Mouse (Mus musculus) heart, adult 2 months (tissue): Measurements from ENCODE around the gene Lsg1. TPM values are rescaled to one million over a fixed set of nuclear protein-coding genes. Genes with fewer than 3 reads are reported as not detected.

ENCODE experiments used
- DNase-seq, 2 experiments: peaks; one replicate each; pipeline ENCODE4 v3.0.0; 2021
- H3K27ac ChIP-seq: fragments of 200-600 bp; 2 replicates; pipeline ENCODE4 v1.8.1; 2022
- H3K27me3 ChIP-seq: fragments of 200-500 bp; 2 replicates; pipeline ENCODE4 v1.6.1; 2012; ENCODE audit warnings: mild to moderate bottlenecking, low read length, inconsistent platforms, mixed read lengths; ENCODE audit not compliant: control insufficient read depth, insufficient read depth
- H3K36me3 ChIP-seq: fragments of 200-500 bp; 2 replicates; pipeline ENCODE4 v1.6.1; 2012; ENCODE audit warnings: low read length, inconsistent platforms; ENCODE audit not compliant: control insufficient read depth, insufficient read depth
- H3K4me1 ChIP-seq: fragments of 200-500 bp; 2 replicates; pipeline ENCODE4 v1.6.1; 2011; ENCODE audit warnings: low read length; ENCODE audit not compliant: control insufficient read depth, insufficient read depth
- H3K4me3 ChIP-seq: fragments of 200-600 bp; 2 replicates; pipeline ENCODE4 v1.8.1; 2022
- H3K79me2 ChIP-seq: fragments of 200-500 bp; replicated peaks from 2 replicates; pipeline ENCODE4 v1.6.1; 2012; ENCODE audit warnings: mild to moderate bottlenecking, inconsistent platforms, low read length, moderate library complexity, mixed read lengths; ENCODE audit not compliant: control insufficient read depth, insufficient read depth
- H3K9ac ChIP-seq: fragments of 200-500 bp; 2 replicates; pipeline ENCODE4 v1.6.1; 2012; ENCODE audit warnings: low read depth, mild to moderate bottlenecking, control low read depth, inconsistent platforms, low read length, mixed read lengths
- CTCF ChIP-seq: fragments of 200-600 bp; IDR thresholded peaks from 2 replicates; pipeline ENCODE4 v1.8.1; 2022; ENCODE audit warnings: antibody characterized with exemption, mild to moderate bottlenecking, moderate library complexity
- EP300 ChIP-seq: fragments of 200-500 bp; IDR thresholded peaks from 2 replicates; pipeline ENCODE4 v1.6.1; 2011; ENCODE audit warnings: low read depth, low read length, control low read depth; ENCODE audit not compliant: insufficient read depth
- POLR2A ChIP-seq: fragments of 200-500 bp; IDR thresholded peaks from 2 replicates; pipeline ENCODE4 v1.6.1; 2011; ENCODE audit warnings: mild to moderate bottlenecking, low read depth, low read length, control low read depth; ENCODE audit not compliant: insufficient read depth
- WGBS: fragments of 180-500 bp; shearing (Covaris S2); methylation state at CpG from one replicate; pipeline ENCODE4 v1.1.7; 2018; 5-methylcytosine and 5-hydroxymethylcytosine counted together
- intact Hi-C: fragments of 180-260 bp; cut with DNase I; formaldehyde crosslinking; loops from one replicate; pipeline ENCODE4 v1.15.1; 2025
- polyA plus RNA-seq: library from polyadenylated mRNA; depleted of rRNA; stranded (reverse); fragments of >200 nt; gene quantifications from 2 replicates; pipeline ENCODE4 v1.2.3, GENCODE M21; 2012
- total RNA-seq, 2 experiments: library from RNA; stranded (reverse); gene quantifications; 2 replicates each; pipeline ENCODE4 v1.2.3; 2021

Lsg1 gene
- total and polyA plus RNA-seq, 3 experiments, result 5.5 to 21.2 (median 19.6) TPM

DNA sequence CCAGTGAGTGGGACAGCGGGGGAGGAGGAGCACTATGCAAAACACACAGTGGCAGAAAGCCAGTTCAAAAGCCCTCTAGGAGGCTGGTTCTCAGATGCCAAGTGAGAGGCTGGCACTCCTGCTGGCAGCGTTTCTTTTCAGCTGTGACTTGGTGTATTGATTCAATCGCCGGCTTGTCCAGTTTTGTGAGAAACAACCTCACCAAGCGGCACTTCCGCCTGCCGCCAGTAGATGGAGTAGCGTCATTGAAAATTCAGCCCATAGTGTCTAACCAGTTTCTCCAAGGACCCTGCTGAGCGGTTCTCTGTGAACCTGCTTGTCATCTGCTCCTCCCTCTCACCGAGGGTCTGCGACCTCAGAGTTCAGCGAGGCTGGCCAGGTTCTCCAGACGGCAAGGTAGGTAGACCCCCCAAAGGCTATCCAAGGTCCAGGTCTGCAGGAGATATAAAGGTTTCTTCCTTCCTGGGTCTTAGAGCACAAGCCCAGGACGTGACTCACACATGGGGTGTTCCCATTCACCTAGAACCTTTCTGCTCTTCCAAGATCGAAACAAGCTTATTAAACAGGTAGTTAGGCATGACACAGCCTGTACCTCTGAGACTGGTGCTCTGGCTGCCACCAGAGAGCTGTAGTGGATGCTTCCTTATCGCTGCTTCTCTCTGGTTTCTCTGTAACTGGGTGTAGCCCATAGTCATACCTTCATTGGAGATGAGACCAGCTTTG lies 9.7 kb upstream of the Lsg1 start:
- Histone ChIP-seq H3K36me3 (no peaks in the 10 kb centered on the region), H3K27ac (peak overlapping the region; percentile 2; the same call in 1 of the 2 replicates), H3K4me1 (no peaks in the 10 kb centered on the region), H3K4me3 (peak overlapping the region; percentile 26; the same call in 1 of the 2 replicates), H3K9ac (no peak overlapping the region; the same call in 1 of the 2 replicates), H3K27me3 (no peaks in the 10 kb centered on the region), H3K79me2 (peaks cover 3% of the 10 kb centered on the region)
- WGBS, result 7% methylated on average over 16 of the region's 16 CpGs
- intact Hi-C loops, result loop anchor here (1.0 kb wide), 2 partner anchors 380 to 473 kb away; no protein-coding TSS in a partner anchor
- peak; percentile 88 to 94 for DNase-seq
- TF ChIP-seq EP300 (peak; percentile 97), CTCF (no peak; the same call in none of the 2 replicates)

DNA sequence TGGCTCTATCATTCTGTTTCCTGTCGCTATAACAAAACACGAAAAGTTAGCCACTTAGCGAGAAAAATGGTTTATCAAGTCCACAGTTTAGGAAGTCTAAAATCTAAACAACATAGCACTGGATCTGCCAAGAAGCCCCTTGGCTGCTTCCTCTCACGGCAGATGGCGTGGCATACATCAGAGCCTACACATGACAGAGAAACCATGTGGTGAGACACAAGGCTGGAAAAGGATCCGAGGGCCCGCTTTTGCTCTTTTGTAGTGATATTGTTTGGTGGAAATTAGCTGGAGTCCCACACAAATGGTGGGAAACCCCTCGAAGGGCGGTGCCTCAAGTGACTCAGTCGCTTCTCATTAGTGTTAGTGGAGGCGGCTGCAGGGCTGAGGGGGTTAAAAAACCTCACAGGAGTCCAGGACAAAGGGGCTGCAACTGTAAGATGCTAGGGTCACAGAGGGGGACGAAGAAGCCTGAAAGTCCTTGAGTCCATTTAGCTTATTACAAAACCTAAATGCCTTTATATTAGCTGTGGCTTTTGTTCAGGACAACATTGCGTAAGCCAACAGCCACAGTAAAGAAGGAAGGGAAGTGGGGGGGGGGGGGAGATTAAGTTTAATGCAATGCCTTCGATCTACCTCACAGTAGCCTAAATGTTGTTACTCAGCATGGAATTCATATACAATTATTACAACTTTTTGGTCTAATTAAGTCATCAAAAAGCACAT lies 8.6 kb upstream of the Lsg1 start:
- Histone ChIP-seq H3K9ac (no peak overlapping the region), H3K79me2 (peaks cover 3% of the 10 kb centered on the region), H3K4me3 (no peak overlapping the region), H3K4me1 (no peaks in the 10 kb centered on the region), H3K36me3 (no peaks in the 10 kb centered on the region), H3K27ac (no peak overlapping the region), H3K27me3 (no peaks in the 10 kb centered on the region)
- intact Hi-C loops, result no loop called here
- WGBS, result 71% methylated on average over 14 of the region's 14 CpGs
- no peak for DNase-seq
- TF ChIP-seq POLR2A (no peak), EP300 (no peak), CTCF (no peak)

DNA sequence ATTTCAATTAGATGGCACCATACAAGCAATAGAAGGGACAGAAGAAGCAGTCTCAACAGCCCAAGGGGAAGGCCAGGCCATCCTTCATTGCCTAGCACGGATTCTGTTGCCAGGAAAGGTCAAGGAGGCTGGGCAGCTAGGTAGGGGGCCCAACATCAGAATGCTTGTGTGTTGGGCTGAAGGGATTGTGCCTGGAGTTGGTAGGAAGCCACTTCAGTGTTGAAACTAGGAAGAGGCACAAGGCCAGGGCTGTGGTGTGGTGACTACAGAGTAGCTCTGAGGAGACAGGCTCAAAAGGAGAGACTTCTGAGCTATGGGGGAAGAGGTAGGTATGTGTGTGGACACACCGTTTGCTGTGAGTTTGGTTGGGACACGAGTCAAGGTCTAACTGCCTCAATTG lies 8.0 kb upstream of the Lsg1 start:
- Histone ChIP-seq H3K9ac (no peak overlapping the region), H3K36me3 (no peaks in the 10 kb centered on the region), H3K4me1 (peaks cover 3% of the 10 kb centered on the region), H3K27ac (no peak overlapping the region), H3K27me3 (no peaks in the 10 kb centered on the region), H3K79me2 (no peaks in the 10 kb centered on the region), H3K4me3 (no peak overlapping the region)
- intact Hi-C loops, result no loop called here
- TF ChIP-seq EP300, result no peak
- TF ChIP-seq POLR2A, result no peak
- no peak for TF ChIP-seq CTCF
- no peak for DNase-seq
- WGBS, result 74% methylated on average over 3 of the region's 3 CpGs

DNA sequence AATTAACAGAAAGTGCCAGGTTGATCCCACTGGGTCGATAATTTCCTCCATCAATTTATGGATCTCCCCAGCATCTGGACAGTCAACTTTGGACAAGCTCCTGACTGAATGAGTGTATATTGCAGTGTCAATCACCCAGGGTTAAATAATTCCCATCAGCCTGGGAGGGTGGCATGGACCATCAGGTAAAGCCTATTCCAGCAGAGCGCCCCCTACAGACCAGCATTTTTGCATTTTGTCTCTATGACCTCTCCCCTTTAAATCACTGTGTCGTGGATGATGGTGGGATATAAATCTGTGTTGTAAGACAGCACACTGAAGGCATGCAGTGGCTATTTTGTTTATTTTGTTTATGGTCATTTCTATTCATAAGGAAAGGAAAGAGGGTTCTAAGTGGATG lies 4.6 kb upstream of the Lsg1 start:
- intact Hi-C loops, result no loop called here

DNA sequence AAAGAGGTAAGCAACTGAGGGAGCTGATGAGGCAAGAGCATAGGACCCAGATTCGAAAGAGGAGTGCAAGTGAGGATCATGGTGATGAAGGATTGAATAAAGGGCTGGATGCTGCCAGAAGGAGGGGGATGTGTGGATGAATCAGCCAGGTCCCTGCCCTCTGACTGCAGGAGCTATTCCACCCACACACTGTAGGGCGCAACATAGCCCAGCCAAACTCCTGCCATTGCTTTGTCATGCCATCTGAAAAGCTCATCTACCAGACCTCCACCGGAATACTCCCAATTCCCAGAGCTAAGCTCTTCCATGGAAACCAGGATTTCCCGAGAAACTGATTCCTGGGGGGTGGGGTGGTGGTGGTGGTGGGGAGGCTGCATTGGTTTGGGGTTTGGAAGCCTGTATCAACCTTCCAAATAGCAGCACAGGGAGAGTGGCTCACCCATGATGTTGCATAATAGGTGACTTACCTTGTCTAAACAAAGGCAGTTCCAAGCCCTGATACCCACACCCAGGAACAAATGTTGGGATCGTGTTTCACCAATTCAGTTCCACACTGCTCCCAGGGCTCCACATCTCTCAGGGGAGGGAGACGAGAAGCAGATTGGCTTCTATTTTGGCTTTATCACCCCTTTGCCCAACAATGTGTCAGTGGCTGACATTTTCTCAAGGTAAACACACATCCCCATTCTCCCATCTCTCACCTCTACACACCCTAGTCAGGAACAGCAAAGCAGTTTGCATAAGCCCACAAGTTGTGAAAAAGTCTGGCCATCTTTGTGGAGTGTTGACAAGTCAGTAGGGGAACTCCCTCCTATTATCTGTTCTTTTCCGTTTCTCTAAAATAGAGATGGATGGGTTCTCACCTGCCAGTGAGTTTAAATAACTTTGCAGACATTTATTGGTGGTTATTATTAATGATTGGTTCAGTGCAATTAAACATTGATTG lies 3.1 kb upstream of the Lsg1 start:
- no peak overlapping the region for H3K9ac ChIP-seq
- TF ChIP-seq CTCF (peak; percentile 55), EP300 (0 out of 2 replicates have a peak, but pooled peaks have one; percentile 38), POLR2A (no peak)
- H3K4me1 ChIP-seq, result peaks cover 5% of the 10 kb centered on the region
- no peak for DNase-seq
- no peak overlapping the region; the same call in 1 of the 2 replicates for H3K27ac ChIP-seq
- intact Hi-C loops, result no loop called here
- no peaks in the 10 kb centered on the region for H3K27me3 ChIP-seq
- no peaks in the 10 kb centered on the region; the same call in 1 of the 2 replicates for H3K79me2 ChIP-seq
- 19% methylated on average over 7 of the region's 7 CpGs for WGBS
- H3K36me3 ChIP-seq, result peaks cover 3% of the 10 kb centered on the region
- no peak overlapping the region for H3K4me3 ChIP-seq

More for the DNA sequence above, 4.6 kb upstream of the Lsg1 start:
- Histone ChIP-seq H3K27ac (no peak overlapping the region), H3K9ac (no peak overlapping the region), H3K79me2 (no peaks in the 10 kb centered on the region; the same call in 1 of the 2 replicates), H3K4me1 (peaks cover 4% of the 10 kb centered on the region), H3K27me3 (no peaks in the 10 kb centered on the region), H3K36me3 (no peaks in the 10 kb centered on the region), H3K4me3 (no peak overlapping the region)
- DNase-seq, result no peak
- TF ChIP-seq POLR2A, result no peak
- no peak for TF ChIP-seq EP300
- peak; percentile 43 for TF ChIP-seq CTCF
- 55% methylated on average over 3 of the region's 3 CpGs for WGBS
